Mouse (Mus musculus): Measurements from ENCODE around the gene Ccdc12. TPM values are rescaled to one million over a fixed set of nuclear protein-coding genes. Genes with fewer than 3 reads are reported as not detected.

The Ccdc12 gene
- polyA plus RNA-seq, 1 experiment from 2014 or later: 178 TPM

- WGBS: 79% methylated on average over 1 of the region's 1 CpGs
Observed at GRCm38 (mm10) chr9:110702848-110703247, 46.5 kb downstream of the Ccdc12 start.

GRCm38 (mm10) chr9:110703951-110704350 lies 47.6 kb downstream of the Ccdc12 start:
- peaks cover 51% of the 10 kb centered on the region for H3K36me3 ChIP-seq (replicated peaks)
- H3K4me1 ChIP-seq: 0 out of 2 replicates have a peak, but pooled peaks cover 4% of the 10 kb centered on the region
- no peak for DNase-seq (ENCODE audit: extremely low spot score, low spot score)
- no peaks in the 10 kb centered on the region for H3K9me3 ChIP-seq
- H3K27ac ChIP-seq: no peak overlapping the region
- 93% methylated on average over 6 of the region's 6 CpGs for WGBS
- H3K4me3 ChIP-seq: no peak overlapping the region
- no peaks in the 10 kb centered on the region for H3K27me3 ChIP-seq (ENCODE audit: poor library complexity, severe bottlenecking)

More at GRCm38 (mm10) chr9:110702848-110703247, 46.5 kb downstream of the Ccdc12 start:
- H3K4me3 ChIP-seq: no peak overlapping the region
- H3K36me3 ChIP-seq (replicated peaks): peaks cover 43% of the 10 kb centered on the region
- no peaks in the 10 kb centered on the region for H3K9me3 ChIP-seq
- H3K27ac ChIP-seq: no peak overlapping the region
- 0 out of 2 replicates have a peak, but pooled peaks cover 4% of the 10 kb centered on the region for H3K4me1 ChIP-seq
- DNase-seq (ENCODE audit: extremely low spot score, low spot score): no peak
- no peaks in the 10 kb centered on the region for H3K27me3 ChIP-seq (ENCODE audit: poor library complexity, severe bottlenecking)

GRCm38 (mm10) chr9:110706784-110707183 lies 50.5 kb downstream of the Ccdc12 start:
- H3K9me3 ChIP-seq: no peaks in the 10 kb centered on the region
- no peak for DNase-seq (ENCODE audit: extremely low spot score, low spot score)
- no peak overlapping the region for H3K27ac ChIP-seq
- WGBS: 79% methylated on average over 5 of the region's 5 CpGs
- no peak overlapping the region for H3K4me3 ChIP-seq
- H3K36me3 ChIP-seq (replicated peaks): peaks cover 44% of the 10 kb centered on the region
- H3K4me1 ChIP-seq: peaks cover 10% of the 10 kb centered on the region
- H3K27me3 ChIP-seq (ENCODE audit: poor library complexity, severe bottlenecking): no peaks in the 10 kb centered on the region

DNA sequence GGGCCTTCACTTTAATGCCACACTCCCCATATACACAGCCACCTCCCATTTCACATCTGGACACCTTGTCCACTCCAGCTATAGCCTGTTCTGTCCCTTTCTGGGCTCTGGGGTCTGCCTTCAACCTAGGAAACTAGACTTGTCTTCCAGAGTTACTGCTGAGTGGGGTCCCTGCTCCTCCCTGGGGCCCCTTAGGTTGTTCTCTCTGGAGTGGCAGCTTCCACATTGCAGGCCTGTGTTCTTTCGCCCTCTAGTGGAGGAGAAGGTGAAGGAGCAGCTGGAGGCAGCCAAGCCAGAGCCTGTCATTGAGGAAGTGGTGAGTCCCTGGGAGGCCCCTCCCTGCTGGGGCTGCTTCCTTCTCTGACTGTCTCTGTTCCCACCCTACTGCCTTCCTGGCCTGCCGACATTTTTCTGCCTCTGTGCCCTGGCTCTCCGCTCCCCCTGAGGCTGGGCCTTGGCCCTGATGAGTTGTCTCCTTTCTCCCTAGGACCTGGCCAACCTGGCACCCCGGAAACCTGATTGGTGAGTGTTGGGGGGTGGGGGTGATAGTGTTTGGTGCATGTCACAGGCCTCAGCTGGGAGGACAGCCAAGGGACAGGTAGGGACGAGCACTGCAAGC lies 53.4 kb downstream of the Ccdc12 start:
- peaks cover 10% of the 10 kb centered on the region for H3K4me1 ChIP-seq
- H3K27ac ChIP-seq: peak overlapping the region; percentile 36; the same call in 1 of the 2 replicates
- H3K9me3 ChIP-seq: no peaks in the 10 kb centered on the region
- no peaks in the 10 kb centered on the region for H3K27me3 ChIP-seq (ENCODE audit: poor library complexity, severe bottlenecking)
- no peak overlapping the region for H3K4me3 ChIP-seq
- peaks cover 64% of the 10 kb centered on the region for H3K36me3 ChIP-seq (replicated peaks)
- peak; percentile 59 for DNase-seq (ENCODE audit: extremely low spot score, low spot score)
- WGBS: 48% methylated on average over 5 of the region's 5 CpGs

GRCm38 (mm10) chr9:110711532-110711931 lies 55.2 kb downstream of the Ccdc12 start:
- Histone ChIP-seq H3K27ac (no peak overlapping the region), H3K4me1 (peaks cover 10% of the 10 kb centered on the region), H3K4me3 (no peak overlapping the region), H3K9me3 (no peaks in the 10 kb centered on the region), H3K27me3 (ENCODE audit: poor library complexity, severe bottlenecking) (no peaks in the 10 kb centered on the region), H3K36me3 (replicated peaks) (peaks cover 64% of the 10 kb centered on the region)
- WGBS: 92% methylated on average over 1 of the region's 1 CpGs
- no peak for DNase-seq (ENCODE audit: extremely low spot score, low spot score)

GRCm38 (mm10) chr9:110711996-110712395 lies 55.7 kb downstream of the Ccdc12 start:
- H3K27me3 ChIP-seq (ENCODE audit: poor library complexity, severe bottlenecking): no peaks in the 10 kb centered on the region
- no peaks in the 10 kb centered on the region for H3K9me3 ChIP-seq
- peaks cover 64% of the 10 kb centered on the region for H3K36me3 ChIP-seq (replicated peaks)
- H3K4me3 ChIP-seq: no peak overlapping the region
- WGBS: 94% methylated on average over 6 of the region's 6 CpGs
- peaks cover 10% of the 10 kb centered on the region for H3K4me1 ChIP-seq
- DNase-seq (ENCODE audit: extremely low spot score, low spot score): no peak
- no peak overlapping the region for H3K27ac ChIP-seq

DNA sequence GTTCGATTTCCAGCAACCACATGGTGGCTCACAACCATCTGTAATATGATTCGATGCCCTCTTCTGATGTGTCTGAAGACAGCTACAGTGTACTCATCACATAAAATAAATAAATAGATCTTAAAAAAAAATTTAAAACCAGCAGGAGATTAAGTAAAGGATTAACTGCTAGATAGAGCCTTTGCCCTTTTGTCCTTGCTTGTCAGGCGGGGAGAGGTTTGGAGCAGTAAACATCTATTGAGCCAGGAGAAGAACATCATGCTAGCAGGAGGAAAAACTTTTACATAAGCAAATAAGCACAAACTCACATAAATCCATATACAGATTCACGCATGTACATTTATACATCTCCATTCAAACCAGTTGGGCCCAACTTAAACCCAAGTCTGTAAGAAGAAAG lies 56.2 kb downstream of the Ccdc12 start:
- no peak overlapping the region for H3K4me3 ChIP-seq
- peaks cover 10% of the 10 kb centered on the region for H3K4me1 ChIP-seq
- peaks cover 64% of the 10 kb centered on the region for H3K36me3 ChIP-seq (replicated peaks)
- no peaks in the 10 kb centered on the region for H3K9me3 ChIP-seq
- no peak overlapping the region for H3K27ac ChIP-seq
- H3K27me3 ChIP-seq (ENCODE audit: poor library complexity, severe bottlenecking): no peaks in the 10 kb centered on the region
- DNase-seq (ENCODE audit: extremely low spot score, low spot score): no peak
- 88% methylated on average over 4 of the region's 4 CpGs for WGBS

- Histone ChIP-seq H3K4me1 (peaks cover 10% of the 10 kb centered on the region), H3K4me3 (no peak overlapping the region), H3K9me3 (no peaks in the 10 kb centered on the region), H3K27me3 (ENCODE audit: poor library complexity, severe bottlenecking) (no peaks in the 10 kb centered on the region), H3K27ac (no peak overlapping the region), H3K36me3 (replicated peaks) (peaks cover 58% of the 10 kb centered on the region)
- 88% methylated on average over 1 of the region's 1 CpGs for WGBS
- DNase-seq (ENCODE audit: extremely low spot score, low spot score): no peak
Observed at GRCm38 (mm10) chr9:110713389-110713788, 57.1 kb downstream of the Ccdc12 start.

DNA sequence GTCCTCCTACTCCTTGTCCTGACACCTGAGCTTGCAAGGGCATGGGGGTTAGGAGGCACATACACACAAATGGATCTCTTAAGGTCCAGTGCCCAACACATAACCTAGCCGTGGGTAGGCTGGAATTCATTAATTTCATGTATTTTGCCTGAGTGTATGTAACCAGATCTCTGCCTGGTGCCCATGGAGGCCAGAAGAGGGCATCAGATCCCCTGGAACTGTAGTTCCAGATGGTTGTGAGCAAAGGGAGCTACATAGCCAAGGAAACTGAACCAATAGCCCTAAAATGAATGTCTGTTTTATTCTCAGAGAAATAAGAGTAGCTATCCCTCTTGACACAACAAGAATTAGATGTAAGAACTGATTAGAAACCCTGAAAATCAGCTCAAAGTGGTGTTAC lies 59.1 kb downstream of the Ccdc12 start:
- Histone ChIP-seq H3K27ac (no peak overlapping the region), H3K4me1 (peaks cover 10% of the 10 kb centered on the region), H3K27me3 (ENCODE audit: poor library complexity, severe bottlenecking) (no peaks in the 10 kb centered on the region), H3K9me3 (no peaks in the 10 kb centered on the region), H3K36me3 (replicated peaks) (peaks cover 47% of the 10 kb centered on the region), H3K4me3 (no peak overlapping the region)
- WGBS: 80% methylated on average over 1 of the region's 1 CpGs
- no peak for DNase-seq (ENCODE audit: extremely low spot score, low spot score)

- peaks cover 37% of the 10 kb centered on the region for H3K36me3 ChIP-seq (replicated peaks)
- H3K27ac ChIP-seq: no peak overlapping the region
- H3K4me3 ChIP-seq: no peak overlapping the region
- 35% methylated on average over 4 of the region's 4 CpGs for WGBS
- H3K9me3 ChIP-seq: no peaks in the 10 kb centered on the region
- peaks cover 10% of the 10 kb centered on the region for H3K4me1 ChIP-seq
- DNase-seq (ENCODE audit: extremely low spot score, low spot score): no peak
- no peaks in the 10 kb centered on the region for H3K27me3 ChIP-seq (ENCODE audit: poor library complexity, severe bottlenecking)
Observed at GRCm38 (mm10) chr9:110716775-110717174, 60.5 kb downstream of the Ccdc12 start.

DNA sequence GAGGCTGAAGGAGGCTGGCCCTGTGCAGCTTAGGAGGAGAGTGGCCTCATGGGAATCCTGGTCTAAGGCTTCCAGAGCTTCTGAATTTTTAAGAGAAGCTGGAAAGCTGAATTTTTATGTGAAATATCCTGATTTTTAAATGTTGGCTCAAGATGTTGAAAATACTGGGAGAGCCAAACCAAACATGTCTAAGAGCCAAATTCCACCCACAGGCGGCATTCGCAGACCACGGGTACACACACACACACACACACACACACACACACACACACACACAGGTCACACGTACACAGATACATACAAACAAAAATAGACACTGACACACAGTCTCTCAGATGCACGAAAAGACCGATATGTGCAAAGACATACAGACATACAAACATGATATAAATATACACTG lies 61.8 kb downstream of the Ccdc12 start:
- Histone ChIP-seq H3K36me3 (replicated peaks) (peaks cover 30% of the 10 kb centered on the region), H3K9me3 (no peaks in the 10 kb centered on the region), H3K27me3 (ENCODE audit: poor library complexity, severe bottlenecking) (no peaks in the 10 kb centered on the region), H3K27ac (no peak overlapping the region), H3K4me1 (peaks cover 10% of the 10 kb centered on the region), H3K4me3 (no peak overlapping the region)
- no peak for DNase-seq (ENCODE audit: extremely low spot score, low spot score)
- 96% methylated on average over 6 of the region's 6 CpGs for WGBS

DNA sequence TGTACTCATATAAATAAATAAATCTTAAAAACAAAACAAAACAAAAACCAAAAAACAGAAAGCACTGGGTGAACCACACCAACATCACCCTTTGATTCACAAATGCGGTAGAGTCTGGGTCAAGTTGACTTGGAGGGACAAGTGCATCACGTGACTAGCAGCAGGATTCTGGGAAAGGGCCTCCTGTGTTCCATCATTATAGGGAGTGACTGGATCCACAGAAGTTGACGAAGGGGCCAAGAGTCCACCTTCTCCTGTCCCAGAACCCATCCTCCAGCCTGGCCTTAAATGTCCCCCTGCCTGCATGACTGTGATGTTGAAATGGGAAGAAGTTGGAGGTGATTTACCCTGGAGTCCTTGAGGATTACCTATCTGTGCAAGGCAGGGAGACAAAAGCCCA lies 62.5 kb downstream of the Ccdc12 start:
- Histone ChIP-seq H3K27me3 (ENCODE audit: poor library complexity, severe bottlenecking) (no peaks in the 10 kb centered on the region), H3K9me3 (no peaks in the 10 kb centered on the region), H3K4me3 (no peak overlapping the region), H3K27ac (no peak overlapping the region), H3K36me3 (replicated peaks) (peaks cover 30% of the 10 kb centered on the region), H3K4me1 (peaks cover 10% of the 10 kb centered on the region)
- 92% methylated on average over 3 of the region's 3 CpGs for WGBS
- DNase-seq (ENCODE audit: extremely low spot score, low spot score): no peak

- H3K36me3 ChIP-seq (replicated peaks): peaks cover 30% of the 10 kb centered on the region
- H3K4me1 ChIP-seq: peaks cover 10% of the 10 kb centered on the region
- peaks cover 5% of the 10 kb centered on the region for H3K27me3 ChIP-seq (ENCODE audit: poor library complexity, severe bottlenecking)
- 80% methylated on average over 5 of the region's 5 CpGs for WGBS
- DNase-seq (ENCODE audit: extremely low spot score, low spot score): no peak
- H3K9me3 ChIP-seq: no peaks in the 10 kb centered on the region
- peak overlapping the region; percentile 36; the same call in 1 of the 2 replicates for H3K27ac ChIP-seq
- no peak overlapping the region for H3K4me3 ChIP-seq
Observed at GRCm38 (mm10) chr9:110719977-110720376, 63.7 kb downstream of the Ccdc12 start.

Data from forebrain, embryonic 10.5 days (tissue).